Mouse (Mus musculus): ENCODE measurements at regions not wholly inside any gene's neighbourhood (a gene's known extent, or its start where the extent isn't known, plus 50 kb on each side); places are given as distances from the start of the nearest gene placed in this dataset.

GRCm38 (mm10) chr15:63006471-63007228, 838.3 kb downstream of the Gsdmc2 start:
- DNase-seq (ENCODE audit: low read depth, low spot score), result peak; percentile 50

GRCm38 (mm10) chr15:62994691-62995090, 850.3 kb downstream of the Gsdmc2 start:
- no peak for DNase-seq (ENCODE audit: low read depth, low spot score)

GRCm38 (mm10) chr15:62986871-62987270, 858.1 kb downstream of the Gsdmc2 start:
- no peak for DNase-seq (ENCODE audit: low read depth, low spot score)

- DNase-seq (ENCODE audit: low read depth, low spot score), result no peak
Observed at GRCm38 (mm10) chr15:62986147-62986546, 858.8 kb downstream of the Gsdmc2 start.

GRCm38 (mm10) chr15:62970566-62970965, 874.4 kb downstream of the Gsdmc2 start:
- no peak for DNase-seq (ENCODE audit: low read depth, low spot score)

- DNase-seq (ENCODE audit: low read depth, low spot score), result no peak
Observed at GRCm38 (mm10) chr15:62962681-62963080, 882.3 kb downstream of the Gsdmc2 start.

- DNase-seq (ENCODE audit: low read depth, low spot score), result no peak
Observed at GRCm38 (mm10) chr15:62960623-62961022, 884.4 kb downstream of the Gsdmc2 start.

- DNase-seq (ENCODE audit: low read depth, low spot score), result peak; percentile 94
Observed at GRCm38 (mm10) chr15:62958506-62959330, 886.3 kb downstream of the Gsdmc2 start.

GRCm38 (mm10) chr15:62954889-62955288, 890.1 kb downstream of the Gsdmc2 start:
- no peak for DNase-seq (ENCODE audit: low read depth, low spot score)

GRCm38 (mm10) chr15:62954322-62954820, 890.6 kb downstream of the Gsdmc2 start:
- DNase-seq (ENCODE audit: low read depth, low spot score), result peak; percentile 32

- no peak for DNase-seq (ENCODE audit: low read depth, low spot score)
Observed at GRCm38 (mm10) chr15:62953215-62953941, 891.6 kb downstream of the Gsdmc2 start.

GRCm38 (mm10) chr15:62952487-62953214, 892.3 kb downstream of the Gsdmc2 start:
- DNase-seq (ENCODE audit: low read depth, low spot score), result no peak

GRCm38 (mm10) chr15:62939416-62939815, 905.6 kb downstream of the Gsdmc2 start:
- DNase-seq (ENCODE audit: low read depth, low spot score), result no peak

GRCm38 (mm10) chr15:62937756-62938155, 907.2 kb downstream of the Gsdmc2 start:
- DNase-seq (ENCODE audit: low read depth, low spot score), result no peak

GRCm38 (mm10) chr15:62934522-62935189, 910.3 kb downstream of the Gsdmc2 start:
- DNase-seq (ENCODE audit: low read depth, low spot score), result no peak

GRCm38 (mm10) chr15:62920520-62920919, 924.5 kb downstream of the Gsdmc2 start:
- no peak for DNase-seq (ENCODE audit: low read depth, low spot score)

GRCm38 (mm10) chr15:62919264-62919663, 925.7 kb downstream of the Gsdmc2 start:
- no peak for DNase-seq (ENCODE audit: low read depth, low spot score)

GRCm38 (mm10) chr15:62908379-62908778, 936.6 kb downstream of the Gsdmc2 start:
- no peak for DNase-seq (ENCODE audit: low read depth, low spot score)

GRCm38 (mm10) chr15:62907181-62907580, 937.8 kb downstream of the Gsdmc2 start:
- DNase-seq (ENCODE audit: low read depth, low spot score), result no peak

GRCm38 (mm10) chr15:62903047-62903822, 941.7 kb downstream of the Gsdmc2 start:
- peak; percentile 1 for DNase-seq (ENCODE audit: low read depth, low spot score)

All from ZHBTc4 (cell line).